Mouse (Mus musculus) megakaryocyte, adult 5-6 weeks (primary cell): ENCODE results near the gene Tmem14c. TPM values are rescaled to one million over a fixed set of nuclear protein-coding genes. Genes with fewer than 3 reads are reported as not detected.
"Not testable (repeated sequence)": the region's sequence is repeated elsewhere in the genome, so short reads cannot be mapped to it uniquely, and the experiment has no call there.

Experiments used
- ATAC-seq: 2 replicates; pipeline ENCODE4 v1.8.0; 2016; ENCODE audit warnings: mild to moderate bottlenecking, inconsistent platforms; ENCODE audit not compliant: poor library complexity, severe bottlenecking
- total RNA-seq, 2 experiments: library from RNA; stranded (forward) in 1 of 2; stranded (reverse) in 1 of 2; fragments of 153-499, 151-499 nt in 1 of 2; fragments of 221-1000, 200-1000 nt in 1 of 2; gene quantifications; 2 replicates each; pipeline versions ENCODE4 v1.2.3 to v1.2.4; 2015 to 2017

Gene Tmem14c
- 208 and 221 TPM in 2 replicates for total RNA-seq (2015)
- total RNA-seq (2017) = 112 and 125 TPM in 2 replicates

- ATAC-seq = peak; percentile 96
These were observed at the start of gene Tmem14c for GRCm38 (mm10) chr13:41015829-41016634. Gene Tmem14c (plus strand): TSS chr13:41016292.

- no peak for ATAC-seq
These were observed 48.5 kb upstream of the Tmem14c start for GRCm38 (mm10) chr13:40967609-40968008.

GRCm38 (mm10) chr13:40968564-40968963, 47.5 kb upstream of the Tmem14c start:
- peak; percentile 83 for ATAC-seq

GRCm38 (mm10) chr13:40969761-40970390, 46.2 kb upstream of the Tmem14c start:
- no peak for ATAC-seq

GRCm38 (mm10) chr13:40971261-40971660, 44.8 kb upstream of the Tmem14c start:
- peak; percentile 83 for ATAC-seq

- ATAC-seq = no peak
These were observed 44.3 kb upstream of the Tmem14c start for GRCm38 (mm10) chr13:40971831-40972230.

- ATAC-seq = no peak
These were observed 43.1 kb upstream of the Tmem14c start for GRCm38 (mm10) chr13:40972976-40973375.

GRCm38 (mm10) chr13:40977609-40978008, 38.5 kb upstream of the Tmem14c start:
- peak; percentile 95 for ATAC-seq

GRCm38 (mm10) chr13:40978652-40979051, 37.4 kb upstream of the Tmem14c start:
- peak; percentile 26; the same call in 1 of the 2 replicates for ATAC-seq

- ATAC-seq = no peak
These were observed 36.8 kb upstream of the Tmem14c start for GRCm38 (mm10) chr13:40979321-40979720.

GRCm38 (mm10) chr13:40982759-40983158, 33.3 kb upstream of the Tmem14c start:
- no peak for ATAC-seq

GRCm38 (mm10) chr13:40986081-40986480, 30.0 kb upstream of the Tmem14c start:
- no peak for ATAC-seq

- not testable (repeated sequence) for ATAC-seq
These were observed 28.3 kb upstream of the Tmem14c start for GRCm38 (mm10) chr13:40987608-40988303.

GRCm38 (mm10) chr13:40988418-40988817, 27.7 kb upstream of the Tmem14c start:
- ATAC-seq = no peak

GRCm38 (mm10) chr13:40994487-40995263, 21.4 kb upstream of the Tmem14c start:
- no peak for ATAC-seq

GRCm38 (mm10) chr13:40998537-40998936, 17.6 kb upstream of the Tmem14c start:
- not testable (repeated sequence) for ATAC-seq

- peak; percentile 23; the same call in 1 of the 2 replicates for ATAC-seq
These were observed 15.8 kb upstream of the Tmem14c start for GRCm38 (mm10) chr13:41000140-41000925.

- peak; percentile 98 for ATAC-seq
These were observed 15.0 kb upstream of the Tmem14c start, which contains the start of gene Pak1ip1 for GRCm38 (mm10) chr13:41000926-41001639. Gene Pak1ip1 (plus strand): TSS chr13:41001023.

- ATAC-seq = no peak
These were observed 14.1 kb upstream of the Tmem14c start for GRCm38 (mm10) chr13:41002001-41002400.
